Mouse (Mus musculus): ENCODE data around the gene Sptbn4. TPM values are rescaled to one million over a fixed set of nuclear protein-coding genes. Genes with fewer than 3 reads are reported as not detected.

The Sptbn4 gene
- polyA plus RNA-seq, 1 experiment from 2014 or later, result 0.15 TPM

DNA sequence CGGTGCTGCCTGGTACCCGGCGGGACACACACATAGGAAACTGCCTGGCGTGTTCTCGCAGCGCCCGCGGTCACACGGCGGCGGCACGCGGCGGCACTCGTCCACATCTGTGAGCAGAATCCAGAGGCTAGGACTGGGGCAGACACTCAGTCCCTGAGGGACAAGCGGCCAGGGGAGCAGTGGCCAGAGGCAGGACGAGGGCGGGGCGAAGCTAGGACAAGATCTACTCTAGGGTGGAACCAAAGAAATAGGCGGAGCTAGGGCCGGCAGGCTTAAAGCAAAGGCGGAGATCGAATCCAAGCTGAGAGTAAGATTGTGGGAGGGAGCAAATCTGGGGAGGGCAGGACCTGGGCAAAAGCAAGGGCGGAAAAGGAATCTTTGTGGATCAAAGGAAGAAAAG is 121.8 kb downstream of the Sptbn4 start:
- peak; percentile 28; the same call in 1 of the 2 replicates for ATAC-seq (ENCODE audit: insufficient number of reproducible peaks, low FRiP score, low TSS enrichment, low read depth)
- H3K27ac ChIP-seq (replicated peaks; ENCODE audit: low read depth, low read length), result no peak overlapping the region
- peaks cover 55% of the 10 kb centered on the region for H3K27me3 ChIP-seq (ENCODE audit: control insufficient read depth, insufficient read depth, low read length)
- no peaks in the 10 kb centered on the region for H3K4me1 ChIP-seq (ENCODE audit: control insufficient read depth, insufficient read depth, low read length)
- peak overlapping the region; percentile 14 for H3K4me3 ChIP-seq (ENCODE audit: low read depth, low read length)
- no peaks in the 10 kb centered on the region for H3K36me3 ChIP-seq (ENCODE audit: control insufficient read depth, insufficient read depth, low read length)
- peak overlapping the region; percentile 31; the same call in 1 of the 2 replicates for H3K4me2 ChIP-seq (ENCODE audit: low read depth, severe bottlenecking)
- DNase-seq (ENCODE audit: low spot score), result peak; percentile 69
- H3K9me3 ChIP-seq (ENCODE audit: control insufficient read depth, low read length), result peaks cover 4% of the 10 kb centered on the region; the same call in 1 of the 2 replicates
- H3K9ac ChIP-seq (ENCODE audit: low read length), result peak overlapping the region; percentile 4; the same call in 1 of the 2 replicates
- under 1% methylated on average over 24 of the region's 24 CpGs for WGBS

GRCm38 (mm10) chr7:27324928-27325327 is 122.6 kb downstream of the Sptbn4 start:
- DNase-seq (ENCODE audit: low spot score), result no peak
- Histone ChIP-seq H3K4me2 (ENCODE audit: low read depth, severe bottlenecking) (no peak overlapping the region), H3K27ac (replicated peaks; ENCODE audit: low read depth, low read length) (no peak overlapping the region), H3K9me3 (ENCODE audit: control insufficient read depth, low read length) (no peaks in the 10 kb centered on the region), H3K9ac (ENCODE audit: low read length) (no peak overlapping the region), H3K4me3 (ENCODE audit: low read depth, low read length) (no peak overlapping the region), H3K27me3 (ENCODE audit: control insufficient read depth, insufficient read depth, low read length) (peaks cover 47% of the 10 kb centered on the region), H3K4me1 (ENCODE audit: control insufficient read depth, insufficient read depth, low read length) (no peaks in the 10 kb centered on the region), H3K36me3 (ENCODE audit: control insufficient read depth, insufficient read depth, low read length) (no peaks in the 10 kb centered on the region)
- no peak for ATAC-seq (ENCODE audit: insufficient number of reproducible peaks, low FRiP score, low TSS enrichment, low read depth)
- WGBS, result 46% methylated on average over 18 of the region's 20 CpGs

GRCm38 (mm10) chr7:27324161-27324560 is 123.3 kb downstream of the Sptbn4 start:
- DNase-seq (ENCODE audit: low spot score) (no peak), ATAC-seq (ENCODE audit: insufficient number of reproducible peaks, low FRiP score, low TSS enrichment, low read depth) (no peak)
- Histone ChIP-seq H3K27ac (replicated peaks; ENCODE audit: low read depth, low read length) (no peak overlapping the region), H3K4me1 (ENCODE audit: control insufficient read depth, insufficient read depth, low read length) (no peaks in the 10 kb centered on the region), H3K27me3 (ENCODE audit: control insufficient read depth, insufficient read depth, low read length) (peaks cover 39% of the 10 kb centered on the region), H3K36me3 (ENCODE audit: control insufficient read depth, insufficient read depth, low read length) (no peaks in the 10 kb centered on the region), H3K9me3 (ENCODE audit: control insufficient read depth, low read length) (no peaks in the 10 kb centered on the region), H3K9ac (ENCODE audit: low read length) (no peak overlapping the region), H3K4me3 (ENCODE audit: low read depth, low read length) (no peak overlapping the region), H3K4me2 (ENCODE audit: low read depth, severe bottlenecking) (no peak overlapping the region)
- WGBS, result 95% methylated on average over 11 of the region's 11 CpGs

DNA sequence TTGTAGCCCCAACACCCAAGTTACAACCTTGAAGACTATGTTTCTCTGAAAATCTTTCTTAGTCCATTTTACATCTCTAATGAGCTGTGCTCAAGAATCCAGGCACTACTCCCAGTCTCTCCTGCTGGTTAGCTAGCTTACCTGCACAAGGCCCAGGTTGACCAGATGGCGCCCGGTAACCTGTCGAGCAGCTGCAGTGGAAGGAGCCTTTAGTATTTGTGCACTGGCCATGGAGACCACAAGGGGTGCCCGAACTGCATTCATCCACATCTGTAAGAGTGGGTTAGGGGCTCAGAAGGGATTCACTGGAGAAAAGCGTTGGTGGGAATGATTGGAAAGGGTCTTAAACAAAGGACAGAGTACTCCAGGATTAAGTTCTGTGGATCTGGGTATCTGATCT is 124.5 kb downstream of the Sptbn4 start:
- H3K4me3 ChIP-seq (ENCODE audit: low read depth, low read length), result no peak overlapping the region
- H3K9ac ChIP-seq (ENCODE audit: low read length), result no peak overlapping the region
- H3K4me2 ChIP-seq (ENCODE audit: low read depth, severe bottlenecking), result no peak overlapping the region
- no peak for ATAC-seq (ENCODE audit: insufficient number of reproducible peaks, low FRiP score, low TSS enrichment, low read depth)
- no peaks in the 10 kb centered on the region for H3K36me3 ChIP-seq (ENCODE audit: control insufficient read depth, insufficient read depth, low read length)
- no peaks in the 10 kb centered on the region for H3K4me1 ChIP-seq (ENCODE audit: control insufficient read depth, insufficient read depth, low read length)
- H3K27me3 ChIP-seq (ENCODE audit: control insufficient read depth, insufficient read depth, low read length), result peaks cover 30% of the 10 kb centered on the region
- H3K9me3 ChIP-seq (ENCODE audit: control insufficient read depth, low read length), result no peaks in the 10 kb centered on the region
- no peak overlapping the region for H3K27ac ChIP-seq (replicated peaks; ENCODE audit: low read depth, low read length)
- WGBS, result 94% methylated on average over 5 of the region's 5 CpGs
- no peak for DNase-seq (ENCODE audit: low spot score)

DNA sequence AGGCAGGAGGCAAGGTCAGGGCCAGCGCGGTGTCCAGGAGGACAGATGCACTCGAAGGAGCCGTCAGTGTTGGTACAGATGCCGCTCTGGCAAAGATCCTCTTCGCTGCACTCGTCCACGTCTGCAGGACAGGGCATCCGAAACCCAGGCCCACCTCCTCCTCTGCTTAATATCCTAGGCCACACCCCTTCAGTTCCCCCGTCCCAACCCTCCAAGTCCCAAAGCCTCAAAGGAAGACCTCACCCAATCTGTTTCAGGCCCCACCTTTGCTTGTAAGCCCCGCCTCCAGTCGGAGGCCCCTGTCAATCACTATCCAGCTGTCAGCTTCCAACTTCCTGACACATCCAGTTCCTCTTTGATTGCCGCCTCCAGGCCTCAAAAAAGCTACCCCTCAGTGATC is 125.2 kb downstream of the Sptbn4 start:
- Histone ChIP-seq H3K4me3 (ENCODE audit: low read depth, low read length) (no peak overlapping the region), H3K27ac (replicated peaks; ENCODE audit: low read depth, low read length) (no peak overlapping the region), H3K4me2 (ENCODE audit: low read depth, severe bottlenecking) (no peak overlapping the region), H3K4me1 (ENCODE audit: control insufficient read depth, insufficient read depth, low read length) (no peaks in the 10 kb centered on the region), H3K27me3 (ENCODE audit: control insufficient read depth, insufficient read depth, low read length) (peaks cover 23% of the 10 kb centered on the region), H3K36me3 (ENCODE audit: control insufficient read depth, insufficient read depth, low read length) (no peaks in the 10 kb centered on the region), H3K9me3 (ENCODE audit: control insufficient read depth, low read length) (no peaks in the 10 kb centered on the region), H3K9ac (ENCODE audit: low read length) (no peak overlapping the region)
- DNase-seq (ENCODE audit: low spot score) (no peak), ATAC-seq (ENCODE audit: insufficient number of reproducible peaks, low FRiP score, low TSS enrichment, low read depth) (no peak)
- WGBS, result 19% methylated on average over 13 of the region's 13 CpGs

DNA sequence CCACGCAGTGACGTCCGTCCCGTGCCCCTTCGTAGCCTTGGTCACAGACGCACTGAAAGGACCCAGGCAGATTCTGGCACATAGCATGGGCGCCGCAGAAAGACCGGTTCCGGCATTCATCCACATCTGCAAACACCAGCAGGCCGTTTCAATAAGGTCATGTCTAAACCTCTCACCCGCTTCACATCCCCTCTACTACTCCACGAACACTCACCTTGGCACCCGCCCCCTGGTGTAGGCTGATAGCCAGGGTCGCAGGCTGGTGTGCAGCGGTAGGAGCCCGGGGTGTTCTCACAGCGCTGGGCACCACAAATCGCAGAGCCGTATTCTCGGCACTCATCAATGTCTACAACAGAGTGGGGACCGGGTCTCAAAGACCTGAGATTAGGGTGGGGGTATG is 128.1 kb downstream of the Sptbn4 start:
- Histone ChIP-seq H3K9me3 (ENCODE audit: control insufficient read depth, low read length) (no peaks in the 10 kb centered on the region), H3K9ac (ENCODE audit: low read length) (no peak overlapping the region), H3K36me3 (ENCODE audit: control insufficient read depth, insufficient read depth, low read length) (no peaks in the 10 kb centered on the region), H3K4me1 (ENCODE audit: control insufficient read depth, insufficient read depth, low read length) (no peaks in the 10 kb centered on the region), H3K4me2 (ENCODE audit: low read depth, severe bottlenecking) (no peak overlapping the region), H3K27me3 (ENCODE audit: control insufficient read depth, insufficient read depth, low read length) (0 out of 2 replicates have a peak, but pooled peaks cover 4% of the 10 kb centered on the region), H3K4me3 (ENCODE audit: low read depth, low read length) (no peak overlapping the region), H3K27ac (replicated peaks; ENCODE audit: low read depth, low read length) (no peak overlapping the region)
- DNase-seq (ENCODE audit: low spot score), result no peak
- ATAC-seq (ENCODE audit: insufficient number of reproducible peaks, low FRiP score, low TSS enrichment, low read depth), result no peak
- 88% methylated on average over 22 of the region's 22 CpGs for WGBS

DNA sequence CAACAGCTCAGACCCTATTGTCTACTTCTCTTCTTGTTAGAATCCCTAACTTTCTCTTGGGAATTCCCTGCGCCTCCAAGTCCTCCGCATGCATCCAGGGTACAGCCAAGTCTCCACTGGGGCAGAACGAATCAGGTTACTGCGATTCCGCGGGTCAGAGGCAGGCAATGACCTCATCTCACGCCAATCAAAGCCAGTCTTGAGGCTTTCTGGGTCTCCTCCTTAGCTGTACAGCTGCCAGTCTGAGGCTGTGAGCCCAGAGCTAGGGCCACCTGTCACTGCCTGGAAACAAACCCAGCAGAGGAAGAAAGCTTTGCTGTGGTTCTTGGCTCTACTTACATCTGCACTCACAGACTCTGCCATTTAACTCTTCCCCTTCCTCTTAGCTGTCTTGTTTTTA is 131.5 kb downstream of the Sptbn4 start:
- Histone ChIP-seq H3K36me3 (ENCODE audit: control insufficient read depth, insufficient read depth, low read length) (no peaks in the 10 kb centered on the region), H3K27me3 (ENCODE audit: control insufficient read depth, insufficient read depth, low read length) (0 out of 2 replicates have a peak, but pooled peaks cover 2% of the 10 kb centered on the region), H3K9ac (ENCODE audit: low read length) (no peak overlapping the region), H3K4me2 (ENCODE audit: low read depth, severe bottlenecking) (no peak overlapping the region), H3K4me1 (ENCODE audit: control insufficient read depth, insufficient read depth, low read length) (no peaks in the 10 kb centered on the region), H3K4me3 (ENCODE audit: low read depth, low read length) (no peak overlapping the region), H3K27ac (replicated peaks; ENCODE audit: low read depth, low read length) (no peak overlapping the region), H3K9me3 (ENCODE audit: control insufficient read depth, low read length) (peaks cover 3% of the 10 kb centered on the region; the same call in 1 of the 2 replicates)
- 46% methylated on average over 7 of the region's 7 CpGs for WGBS
- ATAC-seq (ENCODE audit: insufficient number of reproducible peaks, low FRiP score, low TSS enrichment, low read depth) (no peak), DNase-seq (ENCODE audit: low spot score) (no peak)

GRCm38 (mm10) chr7:27314393-27314792 is 133.1 kb downstream of the Sptbn4 start:
- Histone ChIP-seq H3K4me1 (ENCODE audit: control insufficient read depth, insufficient read depth, low read length) (0 out of 2 replicates have a peak, but pooled peaks cover 2% of the 10 kb centered on the region), H3K4me3 (ENCODE audit: low read depth, low read length) (no peak overlapping the region), H3K9me3 (ENCODE audit: control insufficient read depth, low read length) (peaks cover 3% of the 10 kb centered on the region; the same call in 1 of the 2 replicates), H3K27ac (replicated peaks; ENCODE audit: low read depth, low read length) (no peak overlapping the region), H3K4me2 (ENCODE audit: low read depth, severe bottlenecking) (no peak overlapping the region), H3K36me3 (ENCODE audit: control insufficient read depth, insufficient read depth, low read length) (no peaks in the 10 kb centered on the region), H3K27me3 (ENCODE audit: control insufficient read depth, insufficient read depth, low read length) (peaks cover 10% of the 10 kb centered on the region), H3K9ac (ENCODE audit: low read length) (no peak overlapping the region)
- DNase-seq (ENCODE audit: low spot score) (no peak), ATAC-seq (ENCODE audit: insufficient number of reproducible peaks, low FRiP score, low TSS enrichment, low read depth) (no peak)
- WGBS, result 90% methylated on average over 3 of the region's 3 CpGs

Measured in limb, embryonic 11.5 days (tissue).